Mouse (Mus musculus): ENCODE results near the gene Klhl26. TPM values are rescaled to one million over a fixed set of nuclear protein-coding genes. Genes with fewer than 3 reads are reported as not detected.
A peak's percentile ranks its signal among the peaks of the same experiment; 100 is the strongest.
"Not testable (repeated sequence)": the region's sequence is repeated elsewhere in the genome, so short reads cannot be mapped to it uniquely, and the experiment has no call there.

The Klhl26 gene
- polyA plus RNA-seq, 1 experiment from 2014 or later = 19.0 TPM

- Histone ChIP-seq H3K4me1 (ENCODE audit: insufficient read depth, low read depth, low read length) (peaks cover 13% of the 10 kb centered on the region; the same call in 1 of the 2 replicates), H3K4me3 (ENCODE audit: low read depth, low read length) (no peak overlapping the region), H3K9me3 (ENCODE audit: low read length) (no peaks in the 10 kb centered on the region), H3K27ac (ENCODE audit: low read length) (peak overlapping the region; percentile 38; the same call in 1 of the 2 replicates), H3K36me3 (ENCODE audit: insufficient read depth, low read length) (0 out of 2 replicates have a peak, but pooled peaks cover 4% of the 10 kb centered on the region), H3K4me2 (replicated peaks; ENCODE audit: low read depth, low read length) (no peak overlapping the region), H3K9ac (replicated peaks; ENCODE audit: low read depth) (no peak overlapping the region), H3K27me3 (replicated peaks; ENCODE audit: insufficient read depth, low read length) (no peaks in the 10 kb centered on the region)
- ATAC-seq (no peak), DNase-seq (ENCODE audit: low spot score) (peak; percentile 43)
- TF ChIP-seq CTCF (IDR thresholded peaks at IDR 0.05) = no peak
- TF ChIP-seq EP300 (IDR thresholded peaks at IDR 0.05) = no peak
- WGBS = 29% methylated on average over 2 of the region's 2 CpGs
Measured at GRCm38 (mm10) chr8:70513441-70513840, 36.7 kb upstream of the Klhl26 start.

DNA sequence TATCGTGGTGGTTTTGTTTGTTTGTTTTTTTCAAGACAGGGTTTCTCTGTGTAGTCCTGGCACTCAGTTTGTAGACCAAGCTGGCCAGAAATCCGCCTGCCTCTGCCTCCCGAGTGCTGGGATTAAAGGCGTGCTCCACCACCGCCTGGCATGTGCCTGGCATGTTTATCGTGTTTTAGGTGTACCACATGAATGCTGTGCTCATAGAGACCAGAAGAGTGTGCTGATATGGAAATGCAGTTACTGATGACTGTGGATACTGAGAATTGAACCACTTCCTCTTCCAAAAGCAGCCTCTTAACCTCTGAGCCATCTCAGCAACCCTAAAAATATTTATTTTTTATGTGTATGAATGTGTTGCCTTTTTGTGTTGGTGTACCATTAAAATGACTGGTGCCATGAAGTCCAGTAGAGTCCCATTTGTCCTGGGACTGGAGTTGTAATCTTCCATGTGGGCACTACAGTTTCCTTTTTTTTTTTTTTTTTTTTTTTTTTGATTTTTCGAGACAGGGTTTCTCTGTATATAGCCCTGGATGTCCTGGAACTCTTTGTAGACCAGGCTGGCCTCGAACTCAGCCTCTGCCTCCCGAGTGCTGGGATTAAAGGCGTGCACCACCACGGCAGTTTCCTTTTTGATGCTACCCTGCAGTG is 35.6 kb upstream of the Klhl26 start:
- TF ChIP-seq CTCF (IDR thresholded peaks at IDR 0.05) = no peak
- TF ChIP-seq EP300 (IDR thresholded peaks at IDR 0.05) = no peak
- Histone ChIP-seq H3K9ac (replicated peaks; ENCODE audit: low read depth) (no peak overlapping the region), H3K9me3 (ENCODE audit: low read length) (no peaks in the 10 kb centered on the region), H3K4me2 (replicated peaks; ENCODE audit: low read depth, low read length) (no peak overlapping the region), H3K27me3 (replicated peaks; ENCODE audit: insufficient read depth, low read length) (no peaks in the 10 kb centered on the region), H3K27ac (ENCODE audit: low read length) (no peak overlapping the region), H3K4me1 (ENCODE audit: insufficient read depth, low read depth, low read length) (peaks cover 13% of the 10 kb centered on the region; the same call in 1 of the 2 replicates), H3K36me3 (ENCODE audit: insufficient read depth, low read length) (peaks cover 11% of the 10 kb centered on the region; the same call in 1 of the 2 replicates), H3K4me3 (ENCODE audit: low read depth, low read length) (no peak overlapping the region)
- DNase-seq (ENCODE audit: low spot score) = no peak
- WGBS = 84% methylated on average over 11 of the region's 11 CpGs
- no peak for ATAC-seq

GRCm38 (mm10) chr8:70511770-70512169 is 35.0 kb upstream of the Klhl26 start:
- Histone ChIP-seq H3K4me3 (ENCODE audit: low read depth, low read length) (no peak overlapping the region), H3K4me2 (replicated peaks; ENCODE audit: low read depth, low read length) (no peak overlapping the region), H3K9me3 (ENCODE audit: low read length) (no peaks in the 10 kb centered on the region), H3K4me1 (ENCODE audit: insufficient read depth, low read depth, low read length) (peaks cover 13% of the 10 kb centered on the region; the same call in 1 of the 2 replicates), H3K9ac (replicated peaks; ENCODE audit: low read depth) (no peak overlapping the region), H3K36me3 (ENCODE audit: insufficient read depth, low read length) (peaks cover 11% of the 10 kb centered on the region; the same call in 1 of the 2 replicates), H3K27me3 (replicated peaks; ENCODE audit: insufficient read depth, low read length) (no peaks in the 10 kb centered on the region), H3K27ac (ENCODE audit: low read length) (no peak overlapping the region)
- TF ChIP-seq CTCF (IDR thresholded peaks at IDR 0.05) (no peak), EP300 (IDR thresholded peaks at IDR 0.05) (no peak)
- no peak for ATAC-seq
- WGBS = 100% methylated on average over 2 of the region's 2 CpGs
- no peak for DNase-seq (ENCODE audit: low spot score)

GRCm38 (mm10) chr8:70511174-70511573 is 34.4 kb upstream of the Klhl26 start:
- Histone ChIP-seq H3K4me3 (ENCODE audit: low read depth, low read length) (peak overlapping the region; percentile 86; the same call in 1 of the 2 replicates), H3K36me3 (ENCODE audit: insufficient read depth, low read length) (peaks cover 11% of the 10 kb centered on the region; the same call in 1 of the 2 replicates), H3K4me1 (ENCODE audit: insufficient read depth, low read depth, low read length) (peaks cover 13% of the 10 kb centered on the region; the same call in 1 of the 2 replicates), H3K9ac (replicated peaks; ENCODE audit: low read depth) (peak overlapping the region; percentile 93; the same call in 1 of the 2 replicates), H3K4me2 (replicated peaks; ENCODE audit: low read depth, low read length) (peak overlapping the region; percentile 82)
- not testable (repeated sequence) for H3K27ac ChIP-seq (ENCODE audit: low read length); ATAC-seq; H3K27me3 ChIP-seq (replicated peaks; ENCODE audit: insufficient read depth, low read length); H3K9me3 ChIP-seq (ENCODE audit: low read length); DNase-seq (ENCODE audit: low spot score)
- 80% methylated on average over 6 of the region's 6 CpGs for whole genome bisulfite sequencing

GRCm38 (mm10) chr8:70510228-70510915 is 33.6 kb upstream of the Klhl26 start, which contains the start of gene Uba52:
TSS of gene Uba52 (minus strand) at chr8:70510801.
- Histone ChIP-seq H3K4me1 (ENCODE audit: insufficient read depth, low read depth, low read length) (peaks cover 19% of the 10 kb centered on the region; the same call in 1 of the 2 replicates), H3K4me2 (replicated peaks; ENCODE audit: low read depth, low read length) (peak within 1 kb of the TSS; percentile 82), H3K4me3 (ENCODE audit: low read depth, low read length) (peak within 1 kb of the TSS; percentile 86), H3K9me3 (ENCODE audit: low read length) (no peaks in the 10 kb centered on the region), H3K9ac (replicated peaks; ENCODE audit: low read depth) (peak within 1 kb of the TSS; percentile 93), H3K27me3 (replicated peaks; ENCODE audit: insufficient read depth, low read length) (no peaks in the 10 kb centered on the region), H3K36me3 (ENCODE audit: insufficient read depth, low read length) (peaks cover 11% of the 10 kb centered on the region; the same call in 1 of the 2 replicates), H3K27ac (ENCODE audit: low read length) (peak within 1 kb of the TSS; percentile 93)
- WGBS = under 1% methylated on average over 70 of the region's 74 CpGs
- ATAC-seq = peak; percentile 88
- DNase-seq (ENCODE audit: low spot score) = peak; percentile 99
- no peak for TF ChIP-seq CTCF (IDR thresholded peaks at IDR 0.05)
- TF ChIP-seq EP300 (IDR thresholded peaks at IDR 0.05) = peak; percentile 27; the same call in 1 of the 2 replicates

- Histone ChIP-seq H3K9me3 (ENCODE audit: low read length) (no peaks in the 10 kb centered on the region), H3K4me1 (ENCODE audit: insufficient read depth, low read depth, low read length) (peaks cover 19% of the 10 kb centered on the region; the same call in 1 of the 2 replicates), H3K27me3 (replicated peaks; ENCODE audit: insufficient read depth, low read length) (no peaks in the 10 kb centered on the region), H3K9ac (replicated peaks; ENCODE audit: low read depth) (peak overlapping the region; percentile 93), H3K4me2 (replicated peaks; ENCODE audit: low read depth, low read length) (peak overlapping the region; percentile 82), H3K4me3 (ENCODE audit: low read depth, low read length) (peak overlapping the region; percentile 86), H3K27ac (ENCODE audit: low read length) (peak overlapping the region; percentile 93), H3K36me3 (ENCODE audit: insufficient read depth, low read length) (peaks cover 11% of the 10 kb centered on the region; the same call in 1 of the 2 replicates)
- DNase-seq (ENCODE audit: low spot score) = no peak
- WGBS = 7% methylated on average over 25 of the region's 25 CpGs
- ATAC-seq = no peak
- TF ChIP-seq CTCF (IDR thresholded peaks at IDR 0.05) = no peak
- no peak for TF ChIP-seq EP300 (IDR thresholded peaks at IDR 0.05)
Measured at GRCm38 (mm10) chr8:70509281-70509952, 32.6 kb upstream of the Klhl26 start.
